Mouse (Mus musculus): ENCODE measurements around the gene Jun.

GRCm38 (mm10) chr4:95012706-95013105 is 39.3 kb downstream of the Jun start:
- TF ChIP-seq CTCF (IDR thresholded peaks at IDR 0.05 in 2 of 3, conservative IDR thresholded peaks at IDR 0.05 in 1 of 3; ENCODE audit: control insufficient read depth in 1 of 3, insufficient read depth in 1 of 3, low read depth in 2 of 3, low read length in 3 of 3, poor library complexity in 1 of 3, severe bottlenecking in 1 of 3) (no peak), GABPA (IDR thresholded peaks at IDR 0.05; ENCODE audit: low read depth, low read length) (no peak), RAD21 (IDR thresholded peaks at IDR 0.05; ENCODE audit: low read depth, low read length) (no peak), MEF2A (IDR thresholded peaks at IDR 0.05; ENCODE audit: extremely low read depth, insufficient replicate concordance, low read depth, low read length, poor library complexity, severe bottlenecking) (no peak), MAZ (IDR thresholded peaks at IDR 0.05; ENCODE audit: low read depth, low read length) (no peak), POLR2A (IDR thresholded peaks at IDR 0.05; ENCODE audit: control insufficient read depth in 1 of 2, insufficient read depth in 1 of 2, low read depth in 1 of 2, low read length in 2 of 2, poor library complexity in 1 of 2) (no peak), USF1 (IDR thresholded peaks at IDR 0.05; ENCODE audit: low read depth, low read length) (no peak), ZC3H11A (IDR thresholded peaks at IDR 0.05; ENCODE audit: low read depth, low read length) (no peak), ETS1 (IDR thresholded peaks at IDR 0.05; ENCODE audit: low read depth, low read length) (no peak), BHLHE40 (IDR thresholded peaks at IDR 0.05; ENCODE audit: borderline replicate concordance, low read depth, low read length) (no peak), GATA1 (IDR thresholded peaks at IDR 0.05; ENCODE audit: low read depth, low read length) (no peak), MYC (IDR thresholded peaks at IDR 0.05; ENCODE audit: low read depth, low read length) (no peak), CHD2 (IDR thresholded peaks at IDR 0.05; ENCODE audit: low read length) (no peak)

Measured in MEL (cell line).